Mouse (Mus musculus): ENCODE data around the gene Fryl.

Gene Fryl

DNA sequence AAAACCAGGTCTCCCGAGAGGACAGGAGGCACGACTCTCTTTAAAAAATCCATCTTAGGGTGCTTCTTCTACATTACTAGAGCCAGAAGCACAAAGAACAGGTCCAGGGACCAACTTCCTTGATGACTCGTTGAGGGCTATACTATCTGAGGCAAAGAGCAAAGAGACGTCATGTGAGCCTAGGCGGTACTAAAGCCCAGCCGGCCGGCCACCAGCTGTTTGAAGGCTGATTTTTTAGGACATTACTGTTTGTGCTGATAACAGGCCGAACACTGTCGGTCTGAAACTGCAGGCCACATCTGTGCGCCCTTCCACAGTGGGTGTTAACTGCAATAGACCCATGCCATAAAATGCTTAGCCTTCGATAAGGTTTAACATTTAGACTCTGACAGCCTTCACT is 64.7 kb downstream of the Fryl start:
- DNase-seq: no peak

DNA sequence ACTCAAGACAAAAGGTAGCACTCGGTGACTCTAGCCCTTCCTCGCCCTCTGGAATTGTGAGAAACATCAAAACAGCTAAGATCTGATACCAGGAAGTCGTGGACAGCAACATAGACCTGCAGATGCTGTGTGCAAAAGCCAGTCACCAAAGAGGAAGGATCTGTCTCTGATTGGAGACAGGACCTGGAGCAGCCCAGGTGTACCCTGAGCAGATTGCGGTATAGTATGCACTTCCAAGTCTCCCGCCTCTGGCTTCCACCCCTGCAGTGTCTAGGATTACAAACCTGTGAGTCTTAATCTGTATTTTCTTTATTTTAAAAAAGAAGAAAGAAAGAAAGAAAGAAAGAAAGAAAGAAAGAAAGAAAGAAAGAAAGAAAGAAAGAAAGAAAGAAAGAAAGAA is 66.3 kb downstream of the Fryl start:
- no peak for DNase-seq

DNA sequence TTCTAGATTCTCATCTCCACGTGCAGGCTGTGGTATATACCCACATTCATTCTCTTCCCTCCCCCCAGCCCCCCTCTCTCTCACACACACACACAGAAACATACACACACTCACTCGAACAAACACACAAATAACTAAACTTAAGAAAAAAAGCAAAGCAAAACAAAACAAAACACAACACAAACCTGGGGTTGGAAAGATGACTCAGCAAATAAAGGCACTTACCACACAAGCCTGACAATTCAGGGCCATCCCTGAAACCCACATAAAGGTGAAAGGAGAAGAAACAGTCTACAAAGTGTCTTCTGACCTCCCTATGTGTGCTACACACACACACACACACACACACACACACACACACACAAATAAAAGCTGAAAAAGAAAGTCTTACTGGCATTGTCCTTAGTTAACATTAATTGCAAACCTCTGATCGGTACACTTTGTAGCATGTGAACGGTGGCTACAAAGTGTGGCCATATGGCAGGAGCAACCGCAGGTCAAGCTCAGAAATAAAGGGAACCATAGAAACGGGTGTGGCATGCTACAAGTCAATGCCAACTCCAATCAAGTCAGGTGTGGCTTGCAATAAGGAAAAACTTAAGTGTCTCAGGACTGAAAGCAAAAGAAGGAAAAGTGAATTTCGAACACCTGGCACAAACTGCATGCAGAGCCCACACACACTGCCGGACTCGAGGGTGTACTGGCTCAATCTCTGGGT is 66.8 kb downstream of the Fryl start:
- no peak for DNase-seq

DNA sequence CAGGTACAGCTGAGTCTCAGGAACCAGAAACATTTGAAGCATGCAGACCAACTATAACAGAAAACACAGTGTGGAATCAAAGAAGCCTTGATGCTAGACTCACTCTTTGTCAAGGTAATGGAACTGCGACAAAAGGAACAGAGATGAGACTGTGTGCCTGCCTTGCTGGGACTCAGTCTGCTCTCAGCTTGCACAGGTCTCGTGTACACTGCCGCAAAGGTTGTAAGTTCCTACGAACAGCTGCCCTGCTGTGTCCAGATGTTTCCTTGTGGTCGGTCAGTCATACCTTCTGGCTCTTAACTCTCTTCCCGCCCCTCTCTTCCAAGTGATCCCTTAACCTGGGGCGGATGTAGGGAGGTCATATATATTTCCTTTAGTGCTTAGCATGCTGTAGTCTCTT is 67.8 kb downstream of the Fryl start:
- no peak for DNase-seq

DNA sequence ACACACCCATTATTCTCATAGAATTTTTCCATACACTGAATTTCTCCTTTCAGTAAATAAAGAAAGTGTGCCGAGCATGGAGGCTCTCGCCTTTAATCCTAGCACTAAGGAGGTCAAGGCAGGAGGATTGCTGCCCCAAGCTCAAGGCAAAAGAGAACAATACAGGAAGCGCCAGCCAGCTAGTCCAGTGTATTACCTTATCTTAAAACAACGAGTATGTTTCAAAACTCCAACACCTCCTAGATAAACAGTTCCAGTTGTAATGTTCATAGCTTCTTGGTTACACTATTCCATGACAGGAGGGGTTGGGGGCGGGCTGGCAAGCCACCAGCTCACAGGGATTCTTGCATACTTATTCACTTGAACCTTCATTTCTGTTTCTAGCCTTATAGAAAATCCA is 68.3 kb downstream of the Fryl start:
- no peak for DNase-seq

DNA sequence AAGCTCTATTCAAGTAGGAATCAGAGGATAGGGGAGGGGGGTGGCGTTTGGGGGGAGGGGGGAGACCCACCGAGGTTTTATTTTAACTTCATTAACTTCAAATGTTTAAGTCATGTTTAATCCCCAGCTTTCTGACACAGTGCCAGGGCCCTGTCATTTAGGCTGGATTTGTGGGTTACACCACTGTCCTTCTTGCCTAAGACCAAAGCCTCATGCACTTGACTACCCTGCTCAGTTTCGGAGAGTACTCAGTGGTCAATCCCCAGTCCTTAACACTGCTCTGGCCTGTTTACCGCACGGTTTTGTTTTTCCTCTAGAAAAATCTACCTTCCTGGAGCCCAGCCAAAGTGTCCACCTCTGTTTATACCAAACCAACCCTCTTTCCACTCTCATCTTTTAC is 69.5 kb downstream of the Fryl start:
- DNase-seq: no peak

DNA sequence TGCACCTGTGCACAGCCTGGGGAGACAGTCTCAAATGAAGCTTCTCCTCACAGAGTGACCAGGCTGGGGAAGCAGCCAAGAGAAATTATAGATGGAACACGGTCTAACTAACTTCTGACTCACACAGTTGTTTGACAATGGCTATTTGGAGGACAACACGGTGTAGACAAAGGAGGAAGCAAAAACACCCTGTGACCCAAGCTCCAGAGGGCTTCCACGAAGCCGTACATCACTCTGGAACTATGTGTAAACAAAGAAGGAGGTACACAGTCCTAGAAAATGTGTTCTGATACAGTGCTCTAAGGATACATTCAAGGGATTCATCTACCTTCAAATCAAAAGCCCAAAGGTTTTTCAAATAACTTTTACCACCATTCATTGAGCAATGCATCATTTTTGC is 71.0 kb downstream of the Fryl start:
- DNase-seq: no peak

DNA sequence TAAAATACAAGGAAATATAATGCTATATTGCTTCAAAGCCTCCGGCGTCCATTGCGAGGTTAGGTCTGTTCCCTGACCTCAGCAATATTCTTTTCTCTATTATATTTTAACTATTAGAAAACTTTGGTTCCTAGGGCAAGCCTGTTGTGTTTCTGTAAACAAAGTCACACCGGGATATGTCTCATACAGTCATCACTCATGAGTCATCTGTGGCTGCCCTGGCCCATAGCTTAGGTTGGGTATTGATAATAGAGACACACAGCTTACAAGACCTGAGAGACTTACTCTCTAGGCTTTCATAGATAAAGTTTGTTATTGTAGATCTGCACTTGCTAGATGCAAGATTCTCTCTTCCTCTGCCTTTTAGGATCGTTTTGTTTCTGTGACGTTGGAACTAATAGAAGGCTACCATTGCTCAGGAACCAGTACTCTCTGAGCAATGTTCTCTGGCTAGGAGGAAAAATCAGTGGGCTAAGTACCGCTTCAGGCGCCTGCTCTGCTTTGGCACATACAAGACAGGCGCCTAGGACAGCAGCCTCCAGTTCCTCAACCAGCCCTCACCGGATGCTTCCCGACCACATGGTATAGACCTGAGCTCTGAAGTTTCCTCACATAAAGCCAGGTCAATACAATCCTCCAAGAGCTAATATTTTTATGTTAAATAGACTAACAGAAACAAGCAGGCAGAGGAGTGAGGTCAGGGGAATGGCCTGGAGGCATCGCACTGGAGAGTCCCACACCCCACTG is 73.5 kb downstream of the Fryl start:
- DNase-seq: no peak

DNA sequence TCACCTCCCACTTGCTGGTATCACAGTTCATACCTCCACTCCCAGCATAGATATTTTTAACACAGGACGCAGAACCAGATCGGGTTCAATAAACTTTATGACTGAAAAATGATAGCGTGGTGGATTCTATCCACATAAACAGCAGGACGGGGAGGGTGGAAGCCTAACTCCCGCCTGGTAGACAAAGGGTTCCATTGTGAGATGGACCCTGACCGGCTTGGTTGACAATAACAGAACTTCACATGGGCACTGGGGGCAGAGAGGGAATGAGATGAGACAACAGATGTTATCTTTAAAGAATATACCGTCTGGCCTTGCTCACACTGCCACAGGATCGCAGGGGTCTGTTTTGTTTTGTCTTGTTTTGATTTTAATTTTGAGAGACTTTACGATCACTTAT is 74.2 kb downstream of the Fryl start:
- peak; percentile 54 for DNase-seq

DNA sequence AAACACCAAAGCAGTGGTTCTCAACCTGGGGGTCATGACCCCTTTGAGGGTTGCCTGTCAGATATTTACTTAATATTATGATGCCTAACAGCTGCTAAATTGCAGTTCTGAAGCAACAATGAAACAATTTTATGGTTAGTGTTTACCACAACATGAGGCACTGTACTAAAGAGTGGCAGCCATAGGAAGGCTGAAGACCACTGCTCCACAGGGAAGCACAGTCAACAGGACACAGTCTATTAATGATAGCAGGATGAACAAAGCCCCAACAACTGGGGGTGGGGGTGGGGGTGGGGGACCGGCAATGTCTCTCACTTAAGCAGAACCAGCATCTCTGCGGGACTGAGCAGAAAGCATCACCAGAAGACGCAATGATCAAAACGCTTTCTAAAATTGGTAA is 80.1 kb downstream of the Fryl start:
- DNase-seq: no peak

DNA sequence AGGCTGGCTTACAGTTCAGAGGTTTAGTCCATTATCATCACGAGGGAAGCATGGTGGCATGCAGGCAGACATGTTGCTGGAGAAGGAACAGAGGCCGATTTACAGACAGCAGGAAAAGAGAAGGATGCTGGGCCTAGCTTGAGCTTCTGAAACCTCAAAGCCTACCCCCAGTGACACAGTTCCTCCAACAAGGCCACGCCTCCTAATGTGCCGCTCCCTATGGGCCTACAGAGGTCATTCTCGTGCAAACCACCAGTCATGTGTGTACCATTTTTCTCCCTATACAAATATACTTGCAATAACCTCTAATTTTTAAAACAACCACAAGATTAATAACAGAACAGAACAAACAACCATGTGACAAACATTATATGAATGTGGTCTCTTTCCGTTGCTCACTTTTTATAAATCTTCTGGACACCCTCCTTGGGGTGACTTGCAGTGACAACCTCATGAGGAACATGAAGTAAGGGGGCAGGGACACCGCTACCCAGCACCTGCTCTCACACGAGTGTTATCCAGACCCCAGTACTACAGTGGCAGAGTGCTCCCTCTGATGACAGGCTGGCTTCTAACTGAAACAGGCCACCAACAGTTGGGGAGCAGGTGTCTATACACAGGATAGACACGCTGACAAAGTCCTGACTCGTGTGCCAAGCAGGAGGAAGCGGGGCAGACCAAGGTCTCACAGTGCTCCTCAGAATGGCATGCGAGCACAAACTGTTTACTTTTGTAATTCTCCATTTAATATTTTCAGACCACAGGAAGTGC is 80.9 kb downstream of the Fryl start:
- no peak for DNase-seq

DNA sequence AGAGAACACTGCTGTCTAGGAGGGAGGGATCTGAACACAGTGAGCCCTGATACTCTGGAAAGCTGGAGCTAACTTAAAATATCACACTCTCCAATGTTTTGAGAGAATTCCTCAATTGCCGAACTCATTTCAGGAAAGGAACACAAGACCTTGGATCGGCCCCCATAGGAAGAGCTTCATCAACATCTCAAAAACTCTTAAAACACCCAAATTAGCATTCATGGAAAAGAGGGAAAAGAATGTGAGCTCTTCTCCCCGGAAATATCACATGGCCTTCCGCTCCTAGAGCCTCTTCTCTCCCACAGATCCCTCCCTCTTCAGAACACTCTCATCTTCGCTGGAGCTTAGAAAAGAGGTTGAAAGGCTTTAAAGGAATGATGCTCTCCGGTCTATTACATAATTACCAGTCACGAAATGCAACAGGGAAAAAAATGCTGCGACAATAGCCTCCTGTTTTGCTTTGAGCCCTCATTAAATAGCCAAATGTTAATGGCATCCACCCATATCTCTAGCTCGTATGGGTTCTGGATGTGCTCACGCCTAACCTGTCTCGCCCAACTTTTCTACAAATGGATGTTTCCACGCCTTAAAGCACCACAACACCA is 84.4 kb downstream of the Fryl start:
- no peak for DNase-seq

DNA sequence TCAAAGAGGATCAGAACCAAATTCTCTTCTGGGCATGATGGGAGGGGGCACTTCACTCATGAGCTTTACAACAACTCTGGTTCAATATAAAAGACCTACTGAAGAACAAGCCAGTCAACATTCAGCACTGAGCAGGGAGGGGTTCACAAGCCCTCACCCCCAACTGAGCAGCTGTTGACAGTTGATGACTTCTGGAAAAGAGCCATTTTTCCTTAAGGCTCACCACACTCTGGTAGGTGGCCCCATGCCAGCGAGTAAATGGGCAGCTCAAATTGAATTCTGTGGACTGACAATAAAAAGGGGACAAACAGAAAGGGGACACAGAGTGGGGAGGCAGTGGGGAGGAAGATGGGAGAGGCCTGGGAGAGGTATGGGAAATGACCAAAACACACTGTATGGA is 85.2 kb downstream of the Fryl start:
- DNase-seq: peak; percentile 57

DNA sequence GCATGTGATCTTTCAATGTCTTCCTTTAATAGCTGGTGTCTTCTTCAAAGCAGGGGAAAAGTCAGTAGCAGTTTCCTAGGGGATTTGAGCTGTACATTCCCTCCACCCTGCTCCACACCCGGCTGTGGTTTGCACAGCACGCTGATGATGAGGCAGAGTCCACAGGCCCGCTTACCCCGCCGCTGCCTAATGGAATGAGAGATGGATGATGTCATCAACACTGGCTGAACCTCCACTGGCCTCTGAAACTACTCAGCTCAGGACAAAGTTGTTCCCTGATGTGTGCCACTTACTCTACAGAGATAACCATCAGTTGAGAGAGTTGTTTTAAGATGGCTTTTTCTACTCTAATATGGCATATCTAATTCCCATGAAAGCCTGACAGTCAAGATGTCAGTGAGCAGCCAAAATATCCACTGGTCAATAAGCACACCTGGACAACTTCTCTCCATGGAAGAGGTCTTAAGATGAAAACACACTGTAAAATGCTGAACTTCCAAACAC is 87.6 kb downstream of the Fryl start:
- peak; percentile 41 for DNase-seq

DNA sequence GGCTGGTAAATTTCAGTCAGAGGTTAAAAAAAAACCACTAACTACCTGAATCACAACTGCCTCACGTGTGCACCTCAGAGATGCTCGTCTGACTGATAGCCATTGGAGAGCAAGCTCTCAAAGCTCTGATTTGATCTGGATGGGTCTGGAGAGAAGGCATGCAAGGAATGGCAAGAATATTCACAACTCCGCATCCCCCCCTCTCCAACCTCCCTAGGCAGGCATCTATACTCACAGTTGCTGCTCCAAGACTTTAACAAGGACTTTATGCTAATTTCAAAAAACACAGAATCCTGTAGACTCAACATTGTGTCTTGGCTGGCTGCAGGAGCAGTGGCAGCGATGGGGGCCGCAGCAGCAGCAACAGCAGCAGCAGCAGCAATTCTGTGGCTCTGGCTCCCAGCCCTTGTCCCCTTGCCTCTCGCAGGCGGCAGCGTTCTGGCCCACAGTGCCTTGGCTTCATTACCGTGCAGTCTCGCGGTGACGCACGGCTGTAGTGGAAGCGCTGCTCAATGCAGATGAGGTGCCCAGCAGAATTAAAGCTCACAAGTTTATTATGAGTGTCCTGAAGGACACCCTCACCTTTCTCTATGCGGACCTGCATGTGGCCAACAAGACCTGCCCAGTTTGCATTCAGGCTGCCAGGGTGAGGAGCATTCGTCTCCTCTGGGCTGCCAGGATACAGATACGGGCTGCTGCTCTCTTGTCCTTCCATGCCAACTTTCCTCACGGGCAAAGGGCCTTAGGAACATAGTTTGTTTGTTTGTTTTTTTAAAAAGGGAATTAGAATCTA is 88.2 kb downstream of the Fryl start:
- DNase-seq: no peak

DNA sequence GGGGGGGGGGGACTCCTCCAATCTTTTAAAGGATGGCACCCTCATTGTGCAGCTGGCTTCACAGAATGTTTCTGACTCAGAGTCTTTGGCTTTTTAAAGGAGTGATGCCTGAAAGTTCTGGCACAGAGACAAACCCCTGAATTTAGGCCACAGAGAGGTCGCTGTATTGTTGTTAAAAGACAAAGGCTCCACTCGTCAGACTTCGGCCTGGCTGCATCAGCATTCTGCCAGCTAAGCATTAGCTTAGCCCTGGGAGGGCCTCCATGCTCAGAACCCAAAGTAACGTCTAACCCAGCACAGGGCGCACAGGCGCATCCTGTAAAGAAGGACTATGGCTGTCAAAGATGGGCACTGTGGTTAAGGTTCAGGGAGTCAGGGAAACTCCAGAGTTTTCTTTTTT is 92.4 kb downstream of the Fryl start:
- peak; percentile 86 for DNase-seq

DNA sequence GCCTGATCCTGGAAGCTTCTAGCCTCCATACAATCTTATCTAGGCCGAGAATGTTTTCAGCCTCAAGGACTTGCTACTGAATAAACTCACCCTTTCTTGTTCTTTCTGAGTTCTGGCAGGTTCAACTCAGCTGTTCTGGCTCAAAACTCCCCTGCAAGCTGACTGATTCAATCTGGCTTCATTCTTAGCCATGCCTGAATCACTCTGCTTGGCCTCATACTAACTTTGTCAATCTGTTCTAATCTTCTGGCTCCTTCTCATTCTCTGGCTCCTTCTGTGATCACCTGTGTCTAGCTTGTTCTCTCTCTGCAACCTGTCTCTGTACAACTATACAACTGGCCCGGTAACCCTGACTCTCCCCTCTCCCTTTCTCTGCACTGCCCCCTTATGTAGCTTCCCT is 93.9 kb downstream of the Fryl start:
- DNase-seq: no peak

DNA sequence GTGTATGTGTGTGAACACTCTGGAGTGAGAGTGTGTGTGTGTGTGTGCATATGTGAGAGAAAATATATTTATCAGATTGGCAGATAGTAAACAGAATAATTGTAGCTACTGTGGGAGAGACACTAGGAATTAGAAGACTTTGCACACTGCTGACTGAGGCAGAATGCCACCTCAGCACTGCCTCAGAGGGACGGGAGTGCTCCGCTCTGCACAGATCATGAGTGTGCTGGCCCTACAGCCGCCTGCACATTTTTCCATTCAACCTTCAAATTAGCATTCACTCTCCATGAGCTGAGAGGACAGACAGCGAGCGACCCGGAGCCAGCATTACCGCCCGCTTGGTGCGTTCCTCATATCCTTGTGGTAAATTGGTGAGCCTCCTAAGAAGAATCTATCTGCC is 96.0 kb downstream of the Fryl start:
- no peak for DNase-seq

DNA sequence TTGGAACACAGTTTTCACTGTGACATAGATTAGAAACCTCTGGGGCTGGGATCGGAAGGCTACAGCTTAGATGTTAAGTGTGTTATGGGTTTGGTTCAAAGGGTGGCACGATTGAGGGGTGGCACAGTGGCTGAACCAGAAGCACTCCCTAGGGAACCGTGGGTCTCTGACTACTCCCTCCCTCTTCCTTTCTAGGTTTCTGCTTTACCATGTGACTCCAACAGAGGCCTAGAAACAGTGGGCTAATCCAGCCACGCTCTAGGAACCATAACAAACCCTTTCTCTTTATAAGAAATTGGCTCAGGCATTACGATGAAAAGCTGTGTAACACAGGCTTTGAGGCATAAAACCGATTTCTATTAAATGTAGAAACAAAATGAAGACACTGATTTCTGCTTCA is 98.9 kb downstream of the Fryl start:
- DNase-seq: no peak

DNA sequence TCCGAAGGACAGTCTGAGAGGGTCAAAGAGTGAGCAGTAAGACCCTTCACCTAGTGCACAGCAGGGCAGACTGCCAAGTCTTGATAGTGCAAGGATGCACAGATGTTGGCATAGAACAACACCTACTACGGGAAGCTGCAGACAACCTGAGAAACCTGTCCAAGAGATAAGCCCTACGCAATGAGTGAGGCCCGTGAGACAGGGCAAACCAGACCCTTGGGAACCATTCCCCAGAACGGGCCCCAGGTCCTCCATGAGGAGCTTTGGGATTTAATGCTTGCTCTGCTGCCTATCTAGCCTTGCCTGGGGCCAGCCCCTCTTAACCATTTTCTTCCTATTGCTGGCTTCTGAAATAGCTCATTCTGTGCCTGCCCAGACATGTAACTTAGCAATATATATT is 99.4 kb downstream of the Fryl start:
- DNase-seq: no peak

DNA sequence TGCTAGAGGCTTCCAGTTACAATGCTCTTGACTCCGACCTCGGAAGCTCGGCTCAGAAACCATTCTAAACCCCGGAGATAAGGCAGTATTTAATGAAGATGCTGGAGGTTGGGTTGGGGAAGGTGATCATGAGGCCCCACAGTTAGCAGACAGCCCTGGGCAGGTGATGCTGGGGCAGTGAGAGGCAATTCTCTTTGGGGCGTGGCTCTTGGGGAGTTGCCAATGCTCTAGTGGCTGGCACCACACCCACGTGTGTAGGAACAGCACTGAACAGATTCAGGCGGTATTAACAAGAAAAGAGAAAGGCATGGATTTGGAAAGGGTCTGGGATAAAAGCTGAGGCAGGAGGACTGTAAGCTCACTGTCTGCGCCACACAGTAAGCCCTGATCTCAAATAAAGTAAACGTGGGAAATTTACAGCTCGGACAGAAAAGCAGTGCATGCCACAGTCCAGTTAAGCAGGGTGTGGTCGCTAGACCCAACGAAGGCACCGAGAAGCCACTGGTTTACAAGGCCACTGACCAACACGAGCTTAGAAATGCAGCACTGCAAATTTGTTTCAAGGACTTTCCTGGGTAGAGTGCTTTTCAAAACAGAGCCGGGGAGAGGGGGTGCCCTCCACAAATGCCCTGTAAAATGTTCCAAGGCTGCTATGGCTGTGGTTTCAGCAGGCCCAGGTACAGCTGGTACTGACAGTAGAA is 100.0 kb downstream of the Fryl start:
- no peak for DNase-seq
